Mouse (Mus musculus) bone marrow macrophage, adult 2 months (primary cell): Measurements from ENCODE around the gene Pou6f1.

Experiments
- CTCF ChIP-seq: IDR thresholded peaks from 2 replicates; pipeline ENCODE4 v1.5.1; 2012; ENCODE audit warnings: low read depth, mild to moderate bottlenecking, low read length, moderate library complexity
- POLR2A ChIP-seq: IDR thresholded peaks from 2 replicates; pipeline ENCODE4 v1.6.1; 2012; ENCODE audit warnings: mild to moderate bottlenecking, low read depth, low read length, borderline replicate concordance

- no peak for TF ChIP-seq POLR2A
- no peak for TF ChIP-seq CTCF
Observed at GRCm38 (mm10) chr15:100636700-100637501, 37.1 kb upstream of the Pou6f1 start, which contains the start of gene Smagp.
